Mouse (Mus musculus) adrenal gland, postnatal 25 days (tissue): ENCODE results near the gene Gm12166. TPM values are rescaled to one million over a fixed set of nuclear protein-coding genes. Genes with fewer than 3 reads are reported as not detected.

ENCODE experiments used
- DNase-seq: peaks from one replicate; pipeline ENCODE4 v3.0.0; 2021; ENCODE audit warnings: mixed read lengths
- long read RNA-seq: library from polyadenylated mRNA; stranded (forward); transcript quantifications from one replicate; pipeline ENCODE4 v2.0.0, GENCODE M21; 2021
- total RNA-seq: library from RNA; stranded (reverse); gene quantifications from 2 replicates; pipeline ENCODE4 v1.2.3, GENCODE M21; 2021

The Gm12166 gene
- 1.3 and 4.8 TPM in 2 replicates for total RNA-seq
- long read RNA-seq, partial matches to known transcripts: 0 of 1 reads
- long read RNA-seq, other reads (novel, unspliced or antisense): 0 of 1 reads

DNA sequence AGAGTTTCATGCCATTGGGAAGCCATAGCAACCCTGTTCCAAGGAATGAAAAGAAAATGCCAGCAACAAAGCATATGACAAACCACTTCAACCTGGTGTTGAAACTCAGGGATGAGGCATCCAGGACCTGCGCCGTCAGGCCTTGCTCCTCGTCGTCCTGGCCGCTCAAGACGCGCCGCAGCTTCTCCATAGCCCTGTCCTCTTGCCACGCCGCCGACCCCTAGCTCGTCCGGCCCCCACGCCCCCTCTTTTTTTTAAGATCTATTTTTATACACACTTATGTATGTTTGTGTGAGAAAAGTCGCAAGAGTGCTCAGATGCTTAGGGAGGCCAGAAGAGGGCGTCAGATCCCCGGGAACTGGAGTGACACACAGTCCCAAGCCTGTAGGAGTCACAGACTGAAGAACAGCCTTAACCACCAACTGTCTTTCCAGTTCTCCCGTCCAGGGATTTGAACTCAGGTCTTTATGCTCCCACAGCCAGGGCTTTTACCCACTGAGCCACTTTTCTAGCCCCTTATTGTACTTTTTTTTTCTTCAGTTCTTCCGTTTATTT is at the start of gene Gm12166:
TSS of gene Gm12166 (minus strand) at position 217 of the 555 bp plus-strand sequence.
- peak; percentile 66 for DNase-seq

GRCm38 (mm10) chr11:46097062-46097461 is 44.9 kb upstream of the Gm12166 start:
- DNase-seq: no peak

DNA sequence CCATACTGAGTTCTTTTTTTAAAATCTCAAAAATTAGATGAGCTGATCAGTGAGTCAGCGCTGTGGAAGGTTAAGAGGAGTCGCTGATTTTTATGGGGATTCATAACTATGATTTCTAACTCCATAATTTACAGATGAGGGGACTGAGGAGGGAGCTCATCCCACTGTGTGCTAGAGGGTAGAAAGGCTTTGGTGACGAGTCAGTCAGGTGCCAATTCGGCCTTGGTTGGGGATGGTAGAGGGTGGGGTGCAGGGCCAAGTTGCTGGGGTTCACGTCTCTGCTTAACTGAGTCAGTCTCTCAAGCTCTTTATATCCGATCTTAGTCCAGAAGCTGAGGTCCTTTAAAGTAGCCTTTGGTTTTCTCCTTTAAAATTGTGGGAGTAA is 44.1 kb upstream of the Gm12166 start:
- no peak for DNase-seq

GRCm38 (mm10) chr11:46095477-46096264 is 43.5 kb upstream of the Gm12166 start:
- DNase-seq: no peak

DNA sequence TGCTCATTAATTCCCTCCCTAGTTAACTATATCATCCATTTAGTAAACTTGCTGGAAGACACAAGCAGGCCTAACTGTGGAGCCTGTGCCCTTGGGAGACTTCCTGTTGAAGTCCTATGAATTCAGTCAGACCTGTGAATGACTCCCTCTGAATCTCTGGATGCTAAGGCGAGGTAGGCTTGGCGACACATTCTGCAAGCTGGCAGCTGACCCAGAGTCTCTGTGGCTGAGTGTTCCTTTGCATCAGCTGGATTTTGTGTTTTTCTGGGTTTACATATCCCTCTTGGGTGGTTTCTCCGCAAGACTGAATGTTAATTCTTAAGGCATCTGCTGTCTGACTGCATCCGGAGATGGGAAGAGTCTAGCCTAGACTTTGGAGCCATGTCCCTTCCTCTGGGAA is 40.0 kb upstream of the Gm12166 start:
- no peak for DNase-seq

DNA sequence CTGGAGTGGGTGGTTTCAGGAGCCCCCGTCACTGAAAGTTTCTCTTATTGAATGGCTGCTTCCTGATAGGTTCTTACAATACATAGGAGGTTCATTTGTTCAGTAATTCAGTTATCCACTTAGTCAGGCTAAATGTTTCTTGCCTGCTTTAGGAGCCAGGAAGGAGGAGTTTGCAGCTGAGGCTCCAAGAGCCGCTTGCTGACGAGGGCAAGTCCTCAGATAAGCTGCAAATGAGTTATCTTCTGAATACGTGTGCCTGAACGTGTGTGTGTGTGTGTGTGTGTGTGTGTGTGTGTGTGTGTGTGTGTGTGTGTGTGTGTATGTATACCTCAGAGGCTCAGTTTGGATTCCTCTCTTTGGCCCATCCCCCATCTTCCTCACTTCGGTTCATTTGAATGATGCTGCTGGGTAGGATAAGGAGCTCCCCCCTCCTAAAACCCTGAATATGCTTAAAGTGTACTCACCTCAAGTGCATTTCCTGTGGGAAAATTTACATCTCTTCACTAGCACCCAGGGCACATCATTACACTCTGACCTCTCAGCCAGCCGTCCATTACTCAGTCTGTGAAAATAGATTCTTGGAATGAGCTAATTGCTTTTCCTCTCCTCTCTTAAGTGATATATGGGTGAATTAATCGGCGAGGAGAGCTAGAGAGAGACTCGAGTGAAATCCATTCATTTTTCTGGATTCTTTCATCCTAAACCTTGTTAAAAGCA is 39.0 kb upstream of the Gm12166 start:
- DNase-seq: no peak

- no peak for DNase-seq
Measured at GRCm38 (mm10) chr11:46090036-46090725, 38.1 kb upstream of the Gm12166 start.

DNA sequence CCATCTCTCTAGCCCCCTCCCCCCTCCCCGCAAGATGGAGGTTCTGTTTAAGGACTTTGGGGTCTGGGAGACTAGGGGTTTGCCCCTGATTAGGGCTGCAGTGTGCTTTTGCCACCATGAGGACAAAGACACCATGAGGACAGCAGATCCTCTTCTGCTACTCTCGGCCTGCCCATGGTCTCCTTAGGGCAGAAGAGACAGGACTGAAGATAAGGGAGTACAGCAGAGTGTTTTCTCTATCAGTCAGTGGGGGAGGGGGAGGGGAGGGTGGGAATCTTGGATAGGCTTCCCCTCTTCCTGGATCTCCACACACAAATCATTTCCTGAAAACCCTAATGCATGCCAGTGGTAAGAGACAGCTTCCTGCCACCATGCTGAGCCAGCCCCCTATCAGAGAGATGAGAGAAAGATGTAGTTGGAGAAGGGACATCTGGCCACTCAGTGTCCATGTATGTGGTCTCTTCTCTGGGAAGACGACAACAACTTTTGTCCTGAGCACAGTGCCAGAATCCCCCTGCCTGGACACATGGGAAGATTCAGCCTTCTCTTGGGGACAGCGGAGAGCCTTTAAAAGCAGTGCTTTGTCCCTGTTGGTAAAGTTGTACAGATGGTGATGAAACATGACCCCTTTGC is 37.1 kb upstream of the Gm12166 start:
- DNase-seq: no peak

DNA sequence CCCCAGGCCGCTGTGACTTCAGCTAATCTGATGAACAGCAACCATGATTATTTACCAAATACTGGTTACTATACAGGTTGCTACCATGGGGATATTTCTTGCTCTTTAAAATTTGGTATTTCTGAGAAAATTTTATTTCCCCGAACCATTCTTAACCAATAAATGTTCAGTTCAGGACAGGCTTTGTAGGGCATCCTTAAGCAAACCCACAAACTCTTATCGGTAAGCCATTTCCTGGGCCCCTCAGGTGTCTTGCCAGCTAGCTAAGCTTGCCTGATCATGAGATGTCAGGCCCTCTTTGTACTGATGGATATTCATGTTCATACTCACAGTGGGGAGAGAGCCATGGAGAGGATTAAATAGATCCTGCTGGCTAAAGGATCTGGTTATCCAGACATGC is 34.3 kb upstream of the Gm12166 start:
- no peak for DNase-seq

- peak; percentile 40 for DNase-seq
Measured at GRCm38 (mm10) chr11:46085398-46086163, 33.5 kb upstream of the Gm12166 start.

DNA sequence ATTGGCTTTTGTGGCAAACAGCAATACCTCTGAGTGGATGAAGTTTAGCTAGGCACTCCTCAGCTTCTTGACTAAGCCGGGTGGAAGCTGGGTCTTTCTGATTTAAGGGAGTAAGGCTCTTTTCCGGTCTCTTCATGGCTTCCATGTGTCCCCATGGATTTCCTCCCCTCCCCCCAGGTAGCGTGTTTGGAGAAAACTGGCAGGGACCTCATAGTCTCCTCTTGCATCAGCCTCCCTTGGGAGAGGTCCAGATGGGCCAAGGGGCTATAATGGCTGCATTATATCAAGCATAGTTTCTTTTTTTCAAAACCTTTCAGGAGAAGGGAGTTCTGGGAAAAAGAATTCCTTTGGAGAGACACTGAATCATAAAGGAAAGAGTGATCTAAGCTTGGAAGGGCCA is 32.4 kb upstream of the Gm12166 start:
- DNase-seq: no peak

DNA sequence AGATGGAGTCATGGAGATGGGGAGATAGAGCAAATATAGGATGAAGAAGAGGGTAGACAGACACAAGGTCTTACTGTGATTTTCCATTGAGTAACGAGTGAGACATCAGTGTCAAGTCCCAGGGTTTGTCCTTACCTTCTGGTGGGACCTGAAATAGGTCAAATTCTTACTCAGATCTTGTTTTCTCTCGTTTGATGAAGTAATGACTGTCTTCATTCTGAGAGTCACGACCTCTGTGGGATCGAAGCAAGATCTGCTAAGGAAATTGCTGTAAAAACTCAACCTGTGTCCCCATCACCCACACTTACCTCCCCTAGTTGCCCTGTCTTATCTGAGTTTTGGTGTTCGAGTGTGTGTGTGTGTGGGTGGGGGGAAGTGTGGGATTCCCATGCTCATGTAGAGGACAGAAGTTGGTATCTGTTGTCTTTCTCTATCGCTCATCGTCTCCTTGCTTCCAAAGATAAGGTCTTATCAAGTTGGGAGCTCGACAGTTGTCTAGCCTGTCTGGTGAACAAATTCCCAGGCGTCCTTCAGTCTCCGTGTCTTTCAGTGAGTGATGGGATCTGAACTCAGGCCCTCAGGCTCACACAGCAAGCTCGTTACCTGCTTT is 31.8 kb upstream of the Gm12166 start:
- DNase-seq: no peak

DNA sequence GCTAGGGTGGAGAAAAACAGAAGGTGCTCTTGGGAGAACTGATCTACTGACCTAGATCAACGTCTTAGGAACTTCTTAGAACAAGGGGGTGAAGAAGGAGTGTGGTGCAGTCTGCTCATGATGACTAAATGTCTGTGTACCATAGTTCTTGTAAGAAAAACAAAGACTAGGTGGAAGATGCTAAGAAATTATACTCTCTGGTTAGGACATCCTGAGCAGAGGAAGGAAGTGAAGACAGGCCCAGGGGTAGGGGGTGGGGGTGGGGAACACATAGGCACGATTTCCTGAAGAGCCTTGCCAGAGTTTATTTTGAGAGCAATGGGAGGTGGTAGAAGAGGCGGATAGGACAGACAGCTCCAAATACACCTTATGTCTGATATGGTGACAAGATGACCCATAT is 31.3 kb upstream of the Gm12166 start:
- DNase-seq: no peak

DNA sequence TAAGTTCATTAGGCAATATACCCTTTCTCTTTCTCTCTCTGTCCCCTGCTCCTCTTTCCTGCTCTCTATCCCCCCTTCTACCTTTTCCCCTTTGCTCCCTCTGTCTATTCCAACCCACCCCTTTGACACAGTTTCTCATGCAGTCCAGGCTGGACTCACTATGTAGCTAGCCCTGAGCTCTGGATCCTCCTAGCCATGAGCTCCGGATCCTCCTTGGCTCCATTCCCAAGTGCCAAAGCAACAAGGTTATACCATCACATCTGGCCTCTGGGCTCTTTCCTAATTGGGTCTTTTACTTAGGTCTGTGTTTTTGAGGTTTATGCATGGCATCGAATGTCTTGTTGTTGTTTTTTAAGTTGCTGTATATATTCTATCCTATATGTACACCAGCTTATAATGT is 29.0 kb upstream of the Gm12166 start:
- no peak for DNase-seq

DNA sequence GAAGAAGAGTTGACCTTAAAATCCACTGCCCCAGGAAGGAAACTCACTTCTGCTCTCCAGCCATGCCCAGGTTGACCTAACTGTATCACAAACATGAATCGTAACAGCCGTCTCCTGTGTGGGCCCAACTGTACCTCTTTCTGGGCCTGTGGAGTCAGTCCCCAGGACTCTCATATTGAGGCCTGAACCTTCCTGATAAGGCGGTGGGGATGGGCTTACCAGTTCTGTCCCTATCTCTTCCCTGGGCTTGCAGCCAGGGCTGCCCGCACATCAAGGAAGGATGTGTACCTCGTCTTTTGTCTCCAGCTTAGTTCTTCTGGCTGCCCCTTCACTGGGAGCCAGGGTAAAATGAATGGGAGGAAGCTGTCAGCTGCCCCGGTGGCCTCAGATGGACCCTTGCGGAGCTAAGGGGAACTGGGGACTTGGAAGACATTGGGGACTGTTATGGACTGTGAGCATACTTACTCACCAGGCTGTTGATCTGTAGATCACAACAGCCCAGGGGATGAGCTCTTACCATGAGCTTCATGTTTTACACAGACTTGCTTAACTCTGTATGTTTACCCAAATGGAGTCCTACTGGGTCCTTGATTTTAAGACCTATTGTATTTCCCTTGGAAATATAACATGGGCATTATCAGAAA is 25.7 kb upstream of the Gm12166 start:
- no peak for DNase-seq

- no peak for DNase-seq
Measured at GRCm38 (mm10) chr11:46077304-46077703, 25.2 kb upstream of the Gm12166 start.

DNA sequence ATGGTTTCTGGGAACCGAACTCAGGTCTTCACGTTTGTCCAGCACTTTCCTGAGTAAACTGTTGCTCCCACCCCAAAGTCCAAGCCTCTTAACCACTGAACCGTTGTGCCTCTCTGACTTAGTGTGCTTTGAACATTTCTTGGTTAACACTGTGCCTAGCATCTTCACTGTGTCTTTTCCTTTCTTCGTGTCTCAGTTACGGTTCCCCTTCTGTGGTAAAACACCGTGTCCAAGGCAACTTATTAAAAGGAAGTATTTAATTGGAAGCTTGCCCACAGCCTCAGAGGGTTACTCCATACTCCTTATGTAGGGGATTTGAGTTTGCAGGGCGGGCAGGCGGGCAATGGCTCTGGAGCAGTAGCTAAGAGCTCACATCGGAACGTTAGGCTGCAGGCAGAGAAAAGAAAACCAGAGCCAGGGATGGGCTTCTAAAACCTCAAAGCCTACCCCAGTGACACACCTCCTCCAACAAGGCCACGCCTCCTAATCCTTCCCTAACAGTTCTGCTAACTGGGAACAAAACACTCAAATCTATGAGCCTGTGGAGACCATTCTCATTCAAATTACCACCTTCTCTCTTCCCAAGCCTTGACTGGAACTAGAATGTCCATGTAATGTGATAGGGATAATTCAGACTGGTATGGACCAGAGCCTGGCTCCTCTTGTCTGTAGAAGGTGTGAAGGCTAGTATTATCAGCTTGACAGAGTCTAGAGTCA is 24.5 kb upstream of the Gm12166 start:
- no peak for DNase-seq

GRCm38 (mm10) chr11:46075507-46075906 is 23.4 kb upstream of the Gm12166 start:
- DNase-seq: no peak

DNA sequence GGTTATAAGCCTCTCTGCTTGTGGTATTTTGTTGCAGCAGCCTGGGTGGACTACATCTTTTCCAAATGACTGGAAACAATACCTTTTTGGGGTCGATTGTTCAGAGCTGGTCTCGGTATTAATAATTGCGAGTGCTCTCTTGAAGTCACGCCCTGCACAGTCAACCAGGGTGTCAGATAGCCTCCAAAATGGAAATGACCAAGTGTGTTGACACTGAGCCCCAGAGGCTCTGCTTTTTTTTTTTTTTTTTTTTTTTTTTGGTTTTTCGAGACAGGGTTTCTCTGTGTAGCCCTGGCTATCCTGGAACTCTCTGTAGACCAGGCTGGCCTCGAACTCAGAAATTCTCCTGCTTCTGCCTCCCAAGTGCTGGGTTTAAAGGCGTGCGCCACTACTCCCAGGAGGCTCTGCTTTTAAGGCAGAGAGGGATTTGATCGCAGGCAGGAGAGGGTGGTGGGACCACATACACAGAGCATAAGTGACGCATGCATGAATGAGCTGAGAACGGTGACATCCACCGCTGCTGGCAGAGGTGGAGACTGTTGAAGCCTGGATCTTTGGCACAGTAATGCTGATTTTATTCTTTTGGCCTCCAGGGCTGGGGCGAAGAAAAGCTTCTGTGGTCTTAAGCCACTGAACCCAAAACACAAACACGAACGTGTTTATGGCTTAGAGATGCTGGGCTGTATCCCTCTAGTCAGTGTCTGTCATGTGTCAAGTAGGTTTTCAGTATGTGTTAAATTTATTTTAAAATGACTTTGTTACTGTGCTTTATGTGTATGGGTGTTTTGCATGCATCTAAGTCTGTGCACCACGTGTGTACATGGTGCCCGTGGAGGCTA is 21.9 kb upstream of the Gm12166 start:
- no peak for DNase-seq
